Mouse (Mus musculus): ENCODE data around the gene BC024978. TPM values are rescaled to one million over a fixed set of nuclear protein-coding genes. Genes with fewer than 3 reads are reported as not detected.

Gene BC024978
- polyA plus RNA-seq, 1 experiment from 2014 or later = 4.0 TPM

DNA sequence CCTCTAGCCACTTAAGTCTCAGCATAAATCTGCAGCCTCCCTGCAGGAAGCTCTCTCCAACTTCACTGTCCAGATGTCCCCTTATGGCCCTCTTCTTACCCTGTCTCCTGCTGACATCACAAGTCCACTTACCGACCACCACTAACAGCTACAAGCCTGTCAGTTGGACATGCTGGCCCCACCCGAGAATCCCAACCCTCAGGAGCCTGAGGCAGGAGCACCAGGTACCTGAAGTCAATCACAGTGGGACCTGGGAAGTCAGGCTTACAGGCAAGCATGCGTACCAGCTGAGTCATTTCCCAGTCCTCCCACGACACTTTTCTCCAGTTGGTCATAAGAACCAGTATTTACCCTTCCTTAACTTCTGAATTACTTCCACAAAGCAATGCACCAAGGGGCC, 1.9 kb upstream of the BC024978 start:
- WGBS = 88% methylated on average over 4 of the region's 4 CpGs
- H3K9me3 ChIP-seq = no peaks in the 10 kb centered on the region
- H3K27me3 ChIP-seq = no peaks in the 10 kb centered on the region
- no peak for ATAC-seq (ENCODE audit: insufficient number of reproducible peaks, insufficient read depth, low FRiP score, low TSS enrichment, low read depth)
- peaks cover 15% of the 10 kb centered on the region for H3K4me1 ChIP-seq (replicated peaks)
- peaks cover 62% of the 10 kb centered on the region for H3K36me3 ChIP-seq
- 0 out of 2 replicates have a peak overlapping the region, but pooled peaks have one; percentile 3 for H3K4me3 ChIP-seq (replicated peaks)
- H3K27ac ChIP-seq = no peak overlapping the region
- H3K9ac ChIP-seq (replicated peaks) = 0 out of 2 replicates have a peak overlapping the region, but pooled peaks have one; percentile 0
- H3K4me2 ChIP-seq = 0 out of 2 replicates have a peak overlapping the region, but pooled peaks have one; percentile 85

DNA sequence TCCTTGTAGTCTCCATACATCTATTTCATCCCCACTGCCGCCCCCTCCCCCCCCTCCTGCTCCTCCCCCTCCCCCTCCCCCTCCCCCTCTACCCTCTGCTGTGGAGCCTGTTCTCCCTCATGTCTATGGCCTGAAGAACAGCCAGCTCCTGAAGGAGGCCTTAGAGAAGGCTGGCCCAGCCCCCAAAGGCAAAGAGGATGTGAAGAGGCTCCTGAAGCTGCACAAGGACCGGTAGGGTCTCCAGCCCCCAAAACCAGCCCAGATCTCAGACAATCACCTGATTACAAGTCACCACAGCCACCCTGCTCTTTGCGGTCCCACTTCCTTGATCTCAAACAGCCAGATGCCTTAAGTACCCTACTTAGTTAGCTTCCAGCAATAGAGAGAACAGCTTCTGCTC, 1.6 kb downstream of the BC024978 start:
- 93% methylated on average over 3 of the region's 3 CpGs for WGBS
- no peak overlapping the region; the same call in 1 of the 2 replicates for H3K27ac ChIP-seq
- peaks cover 51% of the 10 kb centered on the region for H3K36me3 ChIP-seq
- no peaks in the 10 kb centered on the region for H3K9me3 ChIP-seq
- H3K4me2 ChIP-seq = peak overlapping the region; percentile 58; the same call in 1 of the 2 replicates
- no peak for ATAC-seq (ENCODE audit: insufficient number of reproducible peaks, insufficient read depth, low FRiP score, low TSS enrichment, low read depth)
- H3K27me3 ChIP-seq = no peaks in the 10 kb centered on the region
- H3K4me3 ChIP-seq (replicated peaks) = no peak overlapping the region
- H3K4me1 ChIP-seq (replicated peaks) = peaks cover 15% of the 10 kb centered on the region
- H3K9ac ChIP-seq (replicated peaks) = no peak overlapping the region

DNA sequence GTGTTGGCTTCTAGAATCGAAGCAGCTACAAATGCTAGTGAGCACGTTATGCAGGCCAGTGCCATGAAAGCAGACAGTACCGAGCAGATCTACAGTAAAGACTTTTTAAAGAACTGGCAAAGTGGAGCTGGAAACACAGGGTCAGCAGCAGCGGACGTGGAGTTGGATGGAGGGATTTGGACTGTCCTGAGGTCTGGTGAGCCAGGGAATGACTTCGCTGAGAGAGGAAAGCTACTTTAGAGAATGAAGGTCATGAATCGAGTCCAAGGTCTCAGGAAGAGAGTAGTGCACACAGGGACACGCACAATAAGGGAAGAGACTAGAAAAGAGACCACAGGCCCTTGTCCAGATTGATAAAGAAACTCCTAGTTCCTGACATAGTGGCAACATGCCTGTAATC, 2.1 kb downstream of the BC024978 start:
- H3K36me3 ChIP-seq = peaks cover 50% of the 10 kb centered on the region
- WGBS = 88% methylated on average over 8 of the region's 8 CpGs

DNA sequence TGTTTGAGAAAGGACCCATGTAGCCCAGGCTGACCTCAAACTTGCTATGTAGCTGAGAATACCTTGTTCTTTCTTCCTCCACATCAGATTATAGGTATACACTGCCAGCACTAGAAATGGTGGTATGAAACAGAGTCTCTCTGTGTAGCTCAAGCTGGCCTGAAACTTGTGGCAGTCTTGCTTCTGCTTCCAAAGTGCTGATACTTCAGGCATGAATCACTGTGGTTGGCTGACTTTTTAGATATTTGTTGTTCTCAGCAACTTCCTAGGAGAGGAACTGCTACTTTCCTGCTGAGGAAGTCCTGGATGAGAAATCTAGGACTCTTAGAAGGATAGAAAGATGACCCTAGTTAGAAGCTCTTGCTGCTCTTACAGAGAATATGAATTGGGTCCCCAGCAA, 2.8 kb downstream of the BC024978 start:
- no peak overlapping the region for H3K4me3 ChIP-seq (replicated peaks)
- H3K9me3 ChIP-seq = no peaks in the 10 kb centered on the region
- H3K27ac ChIP-seq = no peak overlapping the region
- no peak overlapping the region for H3K9ac ChIP-seq (replicated peaks)
- H3K4me2 ChIP-seq = no peak overlapping the region
- no peak for ATAC-seq (ENCODE audit: insufficient number of reproducible peaks, insufficient read depth, low FRiP score, low TSS enrichment, low read depth)
- H3K4me1 ChIP-seq (replicated peaks) = peaks cover 15% of the 10 kb centered on the region
- no peaks in the 10 kb centered on the region for H3K27me3 ChIP-seq
- H3K36me3 ChIP-seq = peaks cover 50% of the 10 kb centered on the region

More for the DNA sequence above, 2.1 kb downstream of the BC024978 start:
- Histone ChIP-seq H3K27ac (no peak overlapping the region), H3K9ac (replicated peaks) (no peak overlapping the region), H3K27me3 (no peaks in the 10 kb centered on the region), H3K4me3 (replicated peaks) (no peak overlapping the region), H3K4me1 (replicated peaks) (peaks cover 15% of the 10 kb centered on the region), H3K4me2 (no peak overlapping the region), H3K9me3 (no peaks in the 10 kb centered on the region)
- ATAC-seq (ENCODE audit: insufficient number of reproducible peaks, insufficient read depth, low FRiP score, low TSS enrichment, low read depth) = no peak

DNA sequence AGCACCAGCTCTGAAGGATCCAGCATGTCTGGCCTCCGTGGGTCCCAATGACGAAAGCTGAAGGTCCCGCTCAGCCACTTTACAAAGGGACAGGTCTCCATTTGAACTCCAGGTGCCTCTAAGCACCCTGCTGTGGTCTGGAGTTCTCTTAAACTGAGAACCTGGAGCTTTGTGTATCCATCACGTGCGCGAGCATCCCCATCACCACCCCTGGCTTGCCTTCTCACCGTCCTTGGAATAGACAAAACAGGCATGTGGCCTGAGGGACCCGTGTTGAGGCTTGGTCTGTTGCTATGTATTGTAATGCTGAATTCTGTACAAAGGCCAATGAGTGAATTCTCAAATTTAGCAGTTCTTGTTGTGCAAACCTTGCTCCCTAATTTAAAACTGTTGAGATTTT, 3.2 kb downstream of the BC024978 start:
- Histone ChIP-seq H3K4me2 (no peak overlapping the region), H3K4me3 (replicated peaks) (no peak overlapping the region), H3K9me3 (no peaks in the 10 kb centered on the region), H3K9ac (replicated peaks) (no peak overlapping the region), H3K4me1 (replicated peaks) (peaks cover 12% of the 10 kb centered on the region), H3K36me3 (peaks cover 50% of the 10 kb centered on the region), H3K27me3 (no peaks in the 10 kb centered on the region), H3K27ac (no peak overlapping the region)
- ATAC-seq (ENCODE audit: insufficient number of reproducible peaks, insufficient read depth, low FRiP score, low TSS enrichment, low read depth) = no peak
- 94% methylated on average over 8 of the region's 8 CpGs for WGBS

DNA sequence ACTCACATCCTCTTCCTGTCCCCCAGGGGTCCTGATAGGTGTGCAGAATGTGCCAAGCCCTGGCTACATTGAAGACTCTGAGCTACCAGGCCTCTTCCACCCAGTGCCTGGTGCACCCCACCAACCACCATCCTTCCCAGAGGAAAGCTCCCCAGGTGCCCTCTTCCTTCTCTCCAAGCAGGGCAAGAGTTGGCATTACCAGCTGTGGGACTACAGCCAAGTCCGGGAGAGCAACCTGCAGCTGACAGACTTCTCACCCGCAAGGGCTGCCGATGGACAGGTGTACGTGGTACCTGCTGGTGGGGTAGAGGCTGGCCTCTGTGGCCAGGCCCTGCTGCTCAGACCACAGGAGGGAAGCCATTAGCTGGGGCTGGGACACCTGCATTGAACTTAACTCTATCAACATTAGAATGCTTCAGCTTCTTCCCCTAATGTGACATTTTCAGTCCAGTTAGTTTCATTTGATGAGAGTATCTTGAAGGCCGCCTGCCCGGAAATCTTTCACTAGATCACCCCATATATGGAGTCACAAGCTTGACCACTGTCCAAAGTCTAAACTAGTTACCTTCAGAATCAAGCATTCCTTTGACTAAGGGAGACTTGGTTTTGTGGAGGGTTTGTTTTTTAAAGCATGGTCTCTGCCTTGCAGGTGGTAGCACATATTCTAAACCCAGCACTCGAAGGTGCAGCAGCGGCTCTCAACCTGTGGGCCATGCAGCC, 8.3 kb downstream of the BC024978 start:
- 91% methylated on average over 8 of the region's 8 CpGs for WGBS
- ATAC-seq (ENCODE audit: insufficient number of reproducible peaks, insufficient read depth, low FRiP score, low TSS enrichment, low read depth) = no peak

DNA sequence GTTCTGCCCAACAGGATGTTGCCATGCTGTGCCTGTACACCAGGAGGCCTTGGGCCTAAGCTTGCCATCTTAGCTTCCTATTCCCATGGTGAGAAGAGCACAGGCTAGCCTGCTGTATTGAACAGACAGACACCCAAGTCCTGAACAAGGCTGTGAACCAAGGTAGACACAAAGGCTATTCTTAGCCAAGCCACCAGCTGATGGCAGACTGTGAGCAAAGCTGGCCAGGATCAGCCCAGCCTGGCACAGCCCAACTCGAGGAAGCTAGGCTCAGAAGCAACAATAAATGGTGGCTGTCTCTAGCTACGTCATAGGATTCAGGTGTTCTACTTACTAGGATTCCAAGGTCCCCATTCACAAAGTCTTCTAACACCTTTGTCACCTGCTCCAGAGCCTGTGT, 17.0 kb downstream of the BC024978 start:
- no peak overlapping the region for H3K4me3 ChIP-seq (replicated peaks)
- no peak overlapping the region for H3K9ac ChIP-seq (replicated peaks)
- ATAC-seq (ENCODE audit: insufficient number of reproducible peaks, insufficient read depth, low FRiP score, low TSS enrichment, low read depth) = no peak
- H3K4me1 ChIP-seq (replicated peaks) = no peaks in the 10 kb centered on the region
- H3K27me3 ChIP-seq = no peaks in the 10 kb centered on the region
- peaks cover 90% of the 10 kb centered on the region for H3K36me3 ChIP-seq
- no peaks in the 10 kb centered on the region for H3K9me3 ChIP-seq
- WGBS = 88% methylated on average over 2 of the region's 2 CpGs
- H3K27ac ChIP-seq = no peak overlapping the region
- no peak overlapping the region for H3K4me2 ChIP-seq

More for the DNA sequence above, 8.3 kb downstream of the BC024978 start:
- Histone ChIP-seq H3K27me3 (no peaks in the 10 kb centered on the region), H3K4me2 (no peak overlapping the region), H3K27ac (no peak overlapping the region), H3K4me3 (replicated peaks) (no peak overlapping the region), H3K9me3 (no peaks in the 10 kb centered on the region), H3K9ac (replicated peaks) (no peak overlapping the region), H3K36me3 (peaks cover 76% of the 10 kb centered on the region), H3K4me1 (replicated peaks) (no peaks in the 10 kb centered on the region)

DNA sequence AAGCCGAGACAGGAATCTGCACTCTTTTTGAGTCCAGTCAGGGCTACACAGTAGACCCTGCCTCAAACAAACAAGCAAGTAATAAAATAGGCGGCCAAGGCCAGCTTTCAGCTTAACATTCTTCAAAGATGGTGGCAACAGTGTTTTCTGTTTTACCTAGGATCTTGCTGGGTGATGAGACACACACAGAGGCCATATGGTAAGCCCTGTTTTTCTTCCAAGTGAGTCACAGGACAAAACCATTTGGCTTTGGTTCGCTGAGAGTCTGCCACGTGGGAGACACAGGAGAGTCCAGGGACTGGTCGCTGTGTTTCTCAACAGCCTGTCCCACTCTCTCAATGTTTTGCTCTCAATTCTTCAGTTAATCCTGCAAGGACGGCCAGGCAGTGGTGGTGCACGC, 23.0 kb downstream of the BC024978 start:
- Histone ChIP-seq H3K27me3 (no peaks in the 10 kb centered on the region), H3K9me3 (no peaks in the 10 kb centered on the region), H3K27ac (no peak overlapping the region), H3K4me2 (no peak overlapping the region), H3K4me3 (replicated peaks) (no peak overlapping the region), H3K4me1 (replicated peaks) (peaks cover 4% of the 10 kb centered on the region; the same call in 1 of the 2 replicates), H3K36me3 (peaks cover 74% of the 10 kb centered on the region), H3K9ac (replicated peaks) (no peak overlapping the region)
- ATAC-seq (ENCODE audit: insufficient number of reproducible peaks, insufficient read depth, low FRiP score, low TSS enrichment, low read depth) = no peak
- 80% methylated on average over 7 of the region's 7 CpGs for WGBS

DNA sequence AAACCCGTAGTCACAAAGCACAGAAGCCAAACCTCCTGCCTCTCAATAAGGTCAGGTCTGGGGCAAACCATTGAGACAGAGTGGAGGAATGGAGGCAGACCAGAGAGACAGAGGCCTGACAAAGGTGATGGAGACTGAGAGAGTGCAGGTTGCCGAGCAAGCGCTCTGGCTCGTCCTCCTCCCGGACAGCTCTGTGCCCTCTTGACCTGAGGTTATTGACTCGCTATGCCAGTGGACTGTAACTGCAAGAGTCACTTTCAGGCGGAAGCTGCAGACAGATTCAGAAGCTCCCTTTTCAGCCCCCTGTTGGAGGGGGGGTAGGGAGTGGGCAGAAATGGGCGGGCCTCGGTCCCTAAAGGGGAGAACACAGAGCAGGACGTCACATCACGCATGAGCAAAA, 24.4 kb downstream of the BC024978 start:
- ATAC-seq (ENCODE audit: insufficient number of reproducible peaks, insufficient read depth, low FRiP score, low TSS enrichment, low read depth) = no peak
- H3K36me3 ChIP-seq = peaks cover 61% of the 10 kb centered on the region
- no peak overlapping the region for H3K9ac ChIP-seq (replicated peaks)
- H3K27ac ChIP-seq = no peak overlapping the region
- WGBS = 75% methylated on average over 11 of the region's 11 CpGs
- no peak overlapping the region for H3K4me2 ChIP-seq
- H3K27me3 ChIP-seq = no peaks in the 10 kb centered on the region
- no peak overlapping the region for H3K4me3 ChIP-seq (replicated peaks)
- peaks cover 18% of the 10 kb centered on the region for H3K4me1 ChIP-seq (replicated peaks)
- H3K9me3 ChIP-seq = no peaks in the 10 kb centered on the region

DNA sequence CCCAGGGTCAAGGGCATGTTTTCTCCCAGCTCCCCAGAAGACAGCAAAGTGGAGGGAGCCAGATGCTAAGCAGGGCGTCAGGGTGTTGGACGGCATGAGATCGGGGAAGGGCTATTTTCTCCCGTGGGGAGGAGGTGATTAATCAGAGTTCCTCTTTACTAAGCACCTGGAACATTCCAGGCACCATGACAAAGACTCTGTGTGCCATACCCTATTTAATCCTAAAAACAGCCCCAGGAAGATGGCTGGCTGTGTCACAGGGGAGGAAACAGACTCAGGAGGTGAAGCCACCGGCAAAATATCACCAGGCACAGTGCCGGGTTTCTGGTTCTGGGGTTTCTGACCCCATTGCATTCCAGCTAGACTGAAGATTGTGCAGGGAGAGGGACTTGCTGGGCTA, 26.4 kb downstream of the BC024978 start:
- 82% methylated on average over 6 of the region's 6 CpGs for WGBS
- Histone ChIP-seq H3K4me2 (no peak overlapping the region), H3K27ac (no peak overlapping the region), H3K4me1 (replicated peaks) (peaks cover 38% of the 10 kb centered on the region), H3K4me3 (replicated peaks) (no peak overlapping the region), H3K9me3 (no peaks in the 10 kb centered on the region), H3K9ac (replicated peaks) (no peak overlapping the region), H3K36me3 (peaks cover 46% of the 10 kb centered on the region), H3K27me3 (no peaks in the 10 kb centered on the region)
- ATAC-seq (ENCODE audit: insufficient number of reproducible peaks, insufficient read depth, low FRiP score, low TSS enrichment, low read depth) = no peak

DNA sequence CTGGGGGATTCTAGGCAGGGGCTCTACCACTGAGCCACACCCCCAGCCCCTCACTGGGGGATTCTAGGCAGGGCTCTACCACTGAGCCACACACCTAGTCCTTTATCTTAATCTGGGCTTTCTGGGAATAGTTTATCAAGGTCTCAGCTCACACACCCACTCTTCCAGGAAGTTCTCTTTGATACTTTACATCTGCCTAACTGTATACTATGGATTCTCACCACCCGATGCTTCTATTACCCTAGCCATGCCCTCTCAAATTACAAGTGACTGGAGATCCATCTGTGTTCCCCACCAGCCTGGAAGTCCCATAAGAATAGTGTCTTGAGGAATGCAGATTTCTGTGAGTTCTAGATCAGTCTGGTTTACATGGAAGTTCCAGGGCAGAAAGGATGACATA, 27.0 kb downstream of the BC024978 start:
- no peak for ATAC-seq (ENCODE audit: insufficient number of reproducible peaks, insufficient read depth, low FRiP score, low TSS enrichment, low read depth)
- WGBS = 69% methylated on average over 1 of the region's 1 CpGs

More for the DNA sequence above, 27.0 kb downstream of the BC024978 start:
- Histone ChIP-seq H3K4me2 (no peak overlapping the region), H3K27ac (no peak overlapping the region), H3K27me3 (no peaks in the 10 kb centered on the region), H3K4me3 (replicated peaks) (no peak overlapping the region), H3K4me1 (replicated peaks) (peaks cover 44% of the 10 kb centered on the region), H3K36me3 (peaks cover 40% of the 10 kb centered on the region), H3K9me3 (no peaks in the 10 kb centered on the region), H3K9ac (replicated peaks) (no peak overlapping the region)
